In genomic region chr3:52693813-52694212, GRCm38 (mm10) we compare ENCODE assay signal across 17 mouse cellular contexts.
"Had no signal": no experiment of that assay in that cellular context is flagged by ENCODE, and none has a peak within 500 bp of the region (broad histone marks: within the 10 kb centered on the region; RNA-seq: fewer than 3 reads in every experiment).

No protein-coding gene starts in this region.

- H3K27ac ChIP-seq: left cerebral cortex, adult 2 months; liver, embryonic 13.5 days; neural tube, embryonic 13.5 days; stomach, embryonic 15.5 days had no signal

- DNase-seq: kidney, adult 11 months; kidney, adult 9 months; kidney, postnatal 25 days; liver, embryonic 13.5 days; lung, adult 2 months; lung, postnatal 14 days; lung, postnatal 4 days; midbrain, embryonic 14.5 days; retina, postnatal 1 day; right cerebral cortex, postnatal 25 days; spleen, adult 18-20 months; thymus, postnatal 36 days had no signal

- H3K4me3 ChIP-seq: left cerebral cortex, adult 2 months; liver, embryonic 13.5 days; myocyte; neural tube, embryonic 13.5 days; stomach, embryonic 15.5 days had no signal

- H3K9me3 ChIP-seq: liver, embryonic 13.5 days; neural tube, embryonic 13.5 days; stomach, embryonic 15.5 days had no signal

- H3K4me1 ChIP-seq: liver, embryonic 13.5 days; neural tube, embryonic 13.5 days; stomach, embryonic 15.5 days had no signal

- H3K9ac ChIP-seq: liver, embryonic 13.5 days; neural tube, embryonic 13.5 days; stomach, embryonic 15.5 days had no signal

- H3K27me3 ChIP-seq: liver, embryonic 13.5 days; stomach, embryonic 15.5 days had no signal

- H3K36me3 ChIP-seq: liver, embryonic 13.5 days; neural tube, embryonic 13.5 days; stomach, embryonic 15.5 days had no signal

- H3K4me2 ChIP-seq: liver, embryonic 13.5 days; midbrain, embryonic 11.5 days; neural tube, embryonic 13.5 days; stomach, embryonic 15.5 days had no signal
